Mouse (Mus musculus): ENCODE data around the gene Trp63.

DNA sequence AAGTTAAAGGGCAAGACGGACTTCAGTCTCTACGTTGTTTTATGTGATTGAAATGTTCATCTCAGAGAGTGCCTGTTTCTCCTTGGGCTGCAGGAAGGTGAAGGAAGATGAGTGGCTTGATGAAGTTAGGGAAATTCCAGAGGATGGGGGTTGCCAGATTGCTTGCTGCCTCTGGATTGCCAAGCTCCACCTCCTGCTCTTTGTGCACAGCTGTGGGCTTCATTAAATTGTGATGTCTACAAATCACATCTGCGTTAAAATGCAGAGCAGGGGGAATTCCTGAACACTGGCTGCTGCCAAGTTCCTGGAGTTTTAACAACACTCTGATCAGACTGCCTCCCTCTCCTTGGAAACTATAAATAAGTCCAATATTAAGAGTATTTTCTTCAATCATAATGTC lies 63.2 kb downstream of the Trp63 start:
- TF ChIP-seq CTCF (IDR thresholded peaks at IDR 0.05 in 2 of 3, conservative IDR thresholded peaks at IDR 0.05 in 1 of 3; ENCODE audit: control insufficient read depth in 1 of 3, insufficient read depth in 1 of 3, low read depth in 2 of 3, low read length in 3 of 3, poor library complexity in 1 of 3, severe bottlenecking in 1 of 3) = no peak
- no peak for TF ChIP-seq CHD1 (IDR thresholded peaks at IDR 0.05; ENCODE audit: low read depth, low read length)
- no peak for TF ChIP-seq MAFK (IDR thresholded peaks at IDR 0.05; ENCODE audit: borderline replicate concordance, low read depth, low read length)
- TF ChIP-seq RAD21 (IDR thresholded peaks at IDR 0.05; ENCODE audit: low read depth, low read length) = no peak
- no peak for TF ChIP-seq E2F4 (IDR thresholded peaks at IDR 0.05; ENCODE audit: borderline replicate concordance, low read depth, low read length)
- no peak for TF ChIP-seq JUND (IDR thresholded peaks at IDR 0.05; ENCODE audit: low read depth, low read length)
